ENCODE assay signal across 12 mouse cellular contexts in the genomic region with DNA sequence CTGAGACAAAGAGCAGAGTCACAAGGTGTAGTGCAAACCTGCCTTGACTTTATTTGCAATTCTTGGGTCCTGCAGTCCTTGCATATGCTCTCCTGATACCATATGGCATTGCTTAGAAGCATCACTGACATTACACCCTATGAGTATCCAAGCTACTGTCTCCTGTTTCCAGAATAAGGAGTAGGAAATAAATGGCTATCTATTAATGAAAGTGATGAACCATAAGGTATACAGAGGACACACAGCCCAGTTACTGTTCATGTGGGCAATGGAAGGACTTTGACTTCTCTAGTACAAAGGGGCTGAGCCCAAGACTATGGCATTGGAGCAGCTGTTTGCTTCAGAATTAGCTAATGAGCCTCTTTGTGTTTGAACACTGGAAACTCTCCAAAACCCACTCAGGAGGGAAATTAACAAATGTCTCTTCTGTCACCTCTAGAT.
A peak's percentile ranks its signal among the peaks of the same experiment; 100 is the strongest.
DNase-seq lines count a peak whose midpoint lies in the region; ATAC-seq and TF ChIP-seq lines count a peak whose summit lies in the region.
"Had no signal": no experiment of that assay in that cellular context is flagged by ENCODE, and none has a peak within 500 bp of the region (broad histone marks: within the 10 kb centered on the region; RNA-seq: fewer than 3 reads in every experiment).

No protein-coding gene starts in this region.

- TF ChIP-seq CTCF in kidney, adult 2 months (conservative IDR thresholded peaks at IDR 0.05; ENCODE audit: insufficient read depth, insufficient read length, low read depth, low read length), result no peak

- no peaks in the 10 kb centered on the region for H3K27me3 ChIP-seq in forebrain, embryonic 13.5 days
- H3K27me3 ChIP-seq in forebrain, embryonic 11.5 days (ENCODE audit: control insufficient read depth, insufficient read depth, low read length), result no peaks in the 10 kb centered on the region
- no peaks in the 10 kb centered on the region for H3K27me3 ChIP-seq in hindbrain, embryonic 16.5 days (replicated peaks; ENCODE audit: control insufficient read depth, insufficient read depth, low read length)
- no peaks in the 10 kb centered on the region for H3K27me3 ChIP-seq in kidney, adult 2 months (replicated peaks; ENCODE audit: control insufficient read depth, insufficient read depth, low read length)

- peaks cover 6% of the 10 kb centered on the region for H3K4me1 ChIP-seq in forebrain, embryonic 13.5 days
- no peaks in the 10 kb centered on the region for H3K4me1 ChIP-seq in forebrain, embryonic 11.5 days (replicated peaks; ENCODE audit: control insufficient read depth, insufficient read depth, low read length)
- H3K4me1 ChIP-seq in hindbrain, embryonic 16.5 days (ENCODE audit: control insufficient read depth, insufficient read depth, low read depth, low read length), result peaks cover 2% of the 10 kb centered on the region; the same call in 1 of the 2 replicates
- H3K4me1 ChIP-seq in kidney, adult 2 months (ENCODE audit: control insufficient read depth, insufficient read depth, low read length), result no peaks in the 10 kb centered on the region

- no peak overlapping the region for H3K4me2 ChIP-seq in forebrain, embryonic 13.5 days
- no peak overlapping the region for H3K4me2 ChIP-seq in forebrain, embryonic 11.5 days (ENCODE audit: low read depth, low read length, severe bottlenecking)
- no peak overlapping the region for H3K4me2 ChIP-seq in hindbrain, embryonic 16.5 days (ENCODE audit: low read length)
- H3K4me2 ChIP-seq: heart, embryonic 11.5 days had no signal

- ATAC-seq in forebrain, embryonic 13.5 days, result peak; percentile 93
- ATAC-seq in forebrain, embryonic 11.5 days (replicated peaks; ENCODE audit: low FRiP score), result no peak
- peak; percentile 95 for ATAC-seq in hindbrain, embryonic 16.5 days
- no peak for ATAC-seq in megakaryocyte, adult 5-6 weeks (ENCODE audit: poor library complexity, severe bottlenecking)
- ATAC-seq: inflammation-experienced regulatory T-cells, adult 6 months; liver, postnatal 0 days had no signal

- H3K9ac ChIP-seq in forebrain, embryonic 13.5 days, result no peak overlapping the region
- no peak overlapping the region for H3K9ac ChIP-seq in forebrain, embryonic 11.5 days (ENCODE audit: low read length)
- no peak overlapping the region for H3K9ac ChIP-seq in hindbrain, embryonic 16.5 days (ENCODE audit: low read depth, low read length)
- H3K9ac ChIP-seq: liver, postnatal 0 days had no signal

- H3K36me3 ChIP-seq in forebrain, embryonic 13.5 days (ENCODE audit: poor library complexity, severe bottlenecking), result no peaks in the 10 kb centered on the region
- no peaks in the 10 kb centered on the region for H3K36me3 ChIP-seq in forebrain, embryonic 11.5 days (ENCODE audit: control insufficient read depth, insufficient read depth, low read length)
- no peaks in the 10 kb centered on the region for H3K36me3 ChIP-seq in hindbrain, embryonic 16.5 days (ENCODE audit: control insufficient read depth, insufficient read depth, low read length)
- no peaks in the 10 kb centered on the region for H3K36me3 ChIP-seq in kidney, adult 2 months (ENCODE audit: control insufficient read depth, insufficient read depth, low read length)

- no peak for DNase-seq in forebrain, embryonic 11.5 days (ENCODE audit: low spot score)
- peak; percentile 72 for DNase-seq in Muller cell, postnatal 12 days (ENCODE audit: inconsistent ontology term)
- DNase-seq in cerebellum, adult 9-11 months, result peak; percentile 82
- no peak for DNase-seq in T-cell, adult 2 months (ENCODE audit: low spot score)
- no peak for DNase-seq in kidney, adult 2 months
- DNase-seq: kidney, postnatal 10 days; liver, postnatal 0 days had no signal

- no peak overlapping the region for H3K4me3 ChIP-seq in forebrain, embryonic 13.5 days
- no peak overlapping the region for H3K4me3 ChIP-seq in forebrain, embryonic 11.5 days (ENCODE audit: low read depth, low read length)
- H3K4me3 ChIP-seq in hindbrain, embryonic 16.5 days (ENCODE audit: low read length), result no peak overlapping the region
- no peak overlapping the region for H3K4me3 ChIP-seq in kidney, adult 2 months (ENCODE audit: insufficient read depth, low read depth, low read length)

- peak overlapping the region; percentile 45 for H3K27ac ChIP-seq in forebrain, embryonic 13.5 days
- H3K27ac ChIP-seq in forebrain, embryonic 11.5 days (ENCODE audit: low read depth, low read length), result no peak overlapping the region
- peak overlapping the region; percentile 1 for H3K27ac ChIP-seq in hindbrain, embryonic 16.5 days (ENCODE audit: low read depth, low read length)
- H3K27ac ChIP-seq in kidney, adult 2 months (ENCODE audit: insufficient read depth, low read depth, low read length), result no peak overlapping the region

- H3K9me3 ChIP-seq in forebrain, embryonic 13.5 days (replicated peaks), result no peaks in the 10 kb centered on the region
- H3K9me3 ChIP-seq in forebrain, embryonic 11.5 days (ENCODE audit: control insufficient read depth, low read length), result no peaks in the 10 kb centered on the region
- H3K9me3 ChIP-seq in hindbrain, embryonic 16.5 days (ENCODE audit: control insufficient read depth, low read length), result no peaks in the 10 kb centered on the region

- no peak for TF ChIP-seq POLR2A in kidney, adult 2 months (IDR thresholded peaks at IDR 0.05; ENCODE audit: low read depth, low read length)

Comparison
In these comparisons a context has a peak if more than half of its experiments do, and no peak if none do; other contexts are left out.
1. ATAC-seq: peak in forebrain, embryonic 13.5 days (single experiment) and hindbrain, embryonic 16.5 days (single experiment); none in forebrain, embryonic 11.5 days (single experiment) and megakaryocyte, adult 5-6 weeks (single experiment).
2. H3K27ac ChIP-seq: peak in forebrain, embryonic 13.5 days (single experiment) and hindbrain, embryonic 16.5 days (single experiment); none in forebrain, embryonic 11.5 days (single experiment) and kidney, adult 2 months (single experiment).
3. DNase-seq: peak in Muller cell, postnatal 12 days (single experiment) and cerebellum, adult 9-11 months (single experiment); none in forebrain, embryonic 11.5 days (single experiment), T-cell, adult 2 months (single experiment) and kidney, adult 2 months (single experiment).